Mouse (Mus musculus) cerebellum, postnatal 25 days (tissue): Measurements from ENCODE around the gene Slc26a10.
A peak's percentile ranks its signal among the peaks of the same experiment; 100 is the strongest.

Experiments used
- DNase-seq, 2 experiments: peaks; one replicate each; pipeline ENCODE4 v3.0.0; 2021; ENCODE audit warnings: mixed read lengths in 2 of 2

Slc26a10 gene

DNA sequence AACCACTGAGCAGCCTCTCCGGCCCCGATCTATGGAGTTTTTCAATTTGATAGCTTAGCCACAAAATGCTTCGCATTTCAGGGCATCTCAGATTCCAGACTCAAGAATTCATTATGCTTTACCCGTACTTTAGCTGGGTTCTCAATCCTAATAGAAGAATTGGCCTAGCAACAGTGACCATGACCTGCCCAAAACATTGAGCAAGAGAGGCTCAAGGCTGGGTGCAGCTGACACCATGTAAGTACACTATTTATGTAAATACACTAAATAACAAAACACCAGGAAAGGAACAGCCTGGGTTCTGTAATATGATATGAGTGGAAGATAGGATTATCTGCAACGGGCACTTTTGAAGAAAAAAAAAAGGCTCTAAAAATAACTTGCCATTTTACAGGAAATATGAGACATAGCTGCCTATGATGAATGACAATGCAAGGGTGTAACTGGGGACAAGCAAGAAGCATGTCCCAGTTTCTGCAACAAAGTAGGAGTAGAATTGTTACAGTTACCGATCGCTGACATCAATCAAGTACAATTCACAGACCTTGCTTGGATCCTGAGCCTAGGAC, 52.6 kb downstream of the Slc26a10 start:
- DNase-seq, result no peak

DNA sequence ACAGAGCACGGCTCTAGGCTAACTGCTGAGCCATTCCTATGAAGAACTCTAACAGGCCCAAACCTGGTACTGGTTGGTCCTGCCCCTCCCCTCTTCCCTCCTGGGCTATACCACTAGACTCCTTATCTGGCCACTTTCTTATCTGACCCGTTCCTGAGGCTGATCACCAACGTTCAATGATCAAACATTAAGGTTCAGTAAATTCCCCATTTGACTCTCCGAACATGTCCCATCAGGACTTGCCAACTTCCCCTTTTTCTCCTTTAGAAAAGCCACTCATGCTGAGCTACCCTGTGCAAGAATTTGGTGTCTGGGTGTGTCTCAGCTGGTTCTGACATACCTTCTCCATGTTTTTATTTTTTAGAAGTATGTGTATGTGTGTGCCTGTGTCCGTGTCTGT, 53.9 kb downstream of the Slc26a10 start:
- DNase-seq, result no peak

GRCm38 (mm10) chr10:127125210-127126001, 55.0 kb downstream of the Slc26a10 start:
- peak in 1 of 2 experiments; percentile 57 for DNase-seq

DNA sequence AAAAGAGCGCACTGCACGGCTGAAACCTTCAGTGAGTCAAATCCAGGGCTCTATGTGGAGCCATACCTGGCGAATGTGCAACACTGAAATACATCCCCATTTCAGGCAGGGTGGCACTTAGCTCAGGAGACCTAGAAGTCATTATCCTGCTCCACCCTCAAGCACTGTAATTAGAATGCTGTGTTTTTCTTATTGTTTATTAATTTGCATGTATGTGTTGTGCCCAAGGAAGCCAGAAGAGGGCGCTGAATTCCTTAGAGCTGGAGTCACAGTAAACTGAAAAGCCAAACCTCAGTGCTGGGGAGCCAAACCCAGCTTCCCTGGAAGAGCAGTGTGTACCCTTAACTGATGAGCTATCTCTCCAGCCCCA, 57.0 kb downstream of the Slc26a10 start:
- DNase-seq, result peak; percentile 82 to 89

DNA sequence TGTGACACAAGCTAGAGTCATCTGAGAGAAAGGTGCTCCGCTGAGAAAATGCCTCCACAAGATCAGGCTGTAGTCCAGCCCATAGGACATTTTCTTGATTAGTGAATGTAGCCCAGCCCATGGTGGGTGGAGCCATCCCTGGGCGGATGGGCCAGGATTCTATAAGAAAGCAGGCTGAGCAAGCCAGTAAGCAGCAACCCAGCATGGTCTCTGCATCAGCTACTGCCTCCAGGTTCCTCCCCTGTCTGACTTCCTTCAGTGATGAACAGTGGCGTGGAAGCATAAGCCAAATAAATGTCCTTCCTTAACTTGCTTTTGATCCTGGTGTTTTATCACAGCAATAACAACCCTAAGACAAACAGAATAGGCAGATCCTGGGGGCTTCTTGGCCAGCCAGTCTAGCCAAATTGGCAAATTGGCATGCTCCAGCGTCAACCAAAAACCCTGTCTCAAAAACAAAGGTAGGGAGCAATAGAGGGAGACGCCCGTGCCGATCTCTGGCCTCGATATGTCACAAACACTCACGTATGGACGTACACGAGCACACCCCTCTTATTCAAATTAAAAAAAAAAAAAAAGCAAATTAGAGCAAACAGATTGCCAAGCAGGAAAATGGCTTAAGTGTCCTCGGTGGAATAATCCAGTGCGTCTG, 57.5 kb downstream of the Slc26a10 start:
- peak; percentile 68 to 78 for DNase-seq

GRCm38 (mm10) chr10:127122018-127122417, 58.4 kb downstream of the Slc26a10 start:
- no peak for DNase-seq
